Mouse (Mus musculus): ENCODE results near the gene Dst. TPM values are rescaled to one million over a fixed set of nuclear protein-coding genes. Genes with fewer than 3 reads are reported as not detected.

Dst gene
- total and polyA plus RNA-seq, 3 experiments: 0.08 to 0.60 TPM; not detected in 1

DNA sequence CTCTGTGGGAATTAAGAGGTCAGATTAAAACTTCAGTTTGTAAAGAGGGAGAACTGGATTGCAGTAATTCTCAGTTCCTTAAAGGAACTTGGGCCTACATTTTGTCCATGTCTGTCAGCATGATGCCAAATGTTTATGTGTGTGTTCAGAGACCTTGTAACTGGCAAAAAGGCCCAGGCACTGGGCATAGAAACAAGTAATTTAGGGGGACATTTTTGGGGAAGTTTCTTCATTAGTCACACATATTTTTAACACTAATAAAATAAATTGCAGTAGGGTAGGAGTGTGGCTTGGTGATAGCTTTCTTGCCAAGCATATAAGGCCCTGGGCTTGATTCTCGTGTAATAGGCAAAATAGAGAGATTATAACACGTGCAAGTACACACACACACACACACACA is 203.9 kb downstream of the Dst start:
- H3K9ac ChIP-seq (ENCODE audit: control insufficient read depth, low read depth, low read length, poor library complexity, severe bottlenecking): no peak overlapping the region
- H3K27ac ChIP-seq (ENCODE audit: control insufficient read depth, low read depth, low read length): no peak overlapping the region
- DNase-seq (ENCODE audit: low read depth, low spot score): no peak
- H3K4me1 ChIP-seq (ENCODE audit: control insufficient read depth in 1 of 2, insufficient read depth in 2 of 2, low read length in 2 of 2): no peaks in the 10 kb centered on the region
- no peaks in the 10 kb centered on the region for H3K36me3 ChIP-seq (ENCODE audit: control insufficient read depth in 1 of 2, insufficient read depth in 2 of 2, low read length in 2 of 2)
- TF ChIP-seq ZNF384 (IDR thresholded peaks at IDR 0.05; ENCODE audit: low read depth, low read length): no peak
- TF ChIP-seq ZKSCAN1 (IDR thresholded peaks at IDR 0.05; ENCODE audit: low read depth, low read length): no peak
- no peak for TF ChIP-seq POLR2AphosphoS2 (IDR thresholded peaks at IDR 0.05; ENCODE audit: low read length)
- TF ChIP-seq RCOR1 (IDR thresholded peaks at IDR 0.05; ENCODE audit: low read depth, low read length): no peak
- TF ChIP-seq ETS1 (IDR thresholded peaks at IDR 0.05; ENCODE audit: low read depth, low read length): no peak
- TF ChIP-seq USF2 (IDR thresholded peaks at IDR 0.05; ENCODE audit: borderline replicate concordance in 1 of 2, insufficient read depth in 1 of 2, low read depth in 1 of 2, low read length in 2 of 2): no peak
- no peak for TF ChIP-seq ZC3H11A (IDR thresholded peaks at IDR 0.05; ENCODE audit: low read depth, low read length)
- no peaks in the 10 kb centered on the region for H3K9me3 ChIP-seq (replicated peaks; ENCODE audit: insufficient read depth, low read length)
- H3K4me3 ChIP-seq (ENCODE audit: control insufficient read depth in 1 of 2, insufficient read depth in 1 of 2, low read depth in 2 of 2, low read length in 2 of 2): no peak overlapping the region
- no peaks in the 10 kb centered on the region for H3K27me3 ChIP-seq (ENCODE audit: control insufficient read depth in 1 of 2, insufficient read depth in 2 of 2, low read length in 2 of 2)
- no peaks in the 10 kb centered on the region for H3K79me2 ChIP-seq (ENCODE audit: control insufficient read depth, insufficient read depth, low read length, poor library complexity)

DNA sequence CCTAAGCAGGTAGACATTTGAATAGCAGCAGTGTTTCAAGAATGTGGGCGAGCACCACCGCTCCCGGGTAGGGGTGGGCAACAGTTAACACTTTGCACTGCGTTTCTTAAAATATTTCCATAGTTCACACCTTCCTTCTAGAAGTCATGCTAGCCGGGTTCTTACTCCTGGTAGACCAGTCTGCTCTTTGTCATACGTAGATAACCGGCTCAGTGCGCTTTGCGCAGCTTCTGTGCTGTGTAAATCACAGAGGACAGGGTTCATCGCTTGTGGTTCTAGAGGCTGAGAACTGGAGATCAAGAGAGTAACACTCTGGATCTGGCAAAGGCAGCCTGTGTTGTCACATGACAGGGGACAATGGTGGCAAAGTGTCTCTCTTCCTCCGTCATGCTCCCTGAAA is 208.4 kb downstream of the Dst start:
- Histone ChIP-seq H3K79me2 (ENCODE audit: control insufficient read depth, insufficient read depth, low read length, poor library complexity) (no peaks in the 10 kb centered on the region), H3K9me3 (replicated peaks; ENCODE audit: insufficient read depth, low read length) (no peaks in the 10 kb centered on the region), H3K27me3 (ENCODE audit: control insufficient read depth in 1 of 2, insufficient read depth in 2 of 2, low read length in 2 of 2) (no peaks in the 10 kb centered on the region), H3K4me1 (ENCODE audit: control insufficient read depth in 1 of 2, insufficient read depth in 2 of 2, low read length in 2 of 2) (no peaks in the 10 kb centered on the region), H3K36me3 (ENCODE audit: control insufficient read depth in 1 of 2, insufficient read depth in 2 of 2, low read length in 2 of 2) (no peaks in the 10 kb centered on the region), H3K4me3 (ENCODE audit: control insufficient read depth in 1 of 2, insufficient read depth in 1 of 2, low read depth in 2 of 2, low read length in 2 of 2) (no peak overlapping the region), H3K27ac (ENCODE audit: control insufficient read depth, low read depth, low read length) (no peak overlapping the region), H3K9ac (ENCODE audit: control insufficient read depth, low read depth, low read length, poor library complexity, severe bottlenecking) (no peak overlapping the region)
- TF ChIP-seq SIN3A (IDR thresholded peaks at IDR 0.05; ENCODE audit: low read length): no peak
- no peak for TF ChIP-seq HCFC1 (IDR thresholded peaks at IDR 0.05; ENCODE audit: low read depth, low read length)
- TF ChIP-seq RCOR1 (IDR thresholded peaks at IDR 0.05; ENCODE audit: low read depth, low read length): no peak
- TF ChIP-seq JUND (IDR thresholded peaks at IDR 0.05; ENCODE audit: low read depth, low read length): no peak
- TF ChIP-seq ZMIZ1 (IDR thresholded peaks at IDR 0.05; ENCODE audit: low read depth, low read length): no peak
- no peak for DNase-seq (ENCODE audit: low read depth, low spot score)

DNA sequence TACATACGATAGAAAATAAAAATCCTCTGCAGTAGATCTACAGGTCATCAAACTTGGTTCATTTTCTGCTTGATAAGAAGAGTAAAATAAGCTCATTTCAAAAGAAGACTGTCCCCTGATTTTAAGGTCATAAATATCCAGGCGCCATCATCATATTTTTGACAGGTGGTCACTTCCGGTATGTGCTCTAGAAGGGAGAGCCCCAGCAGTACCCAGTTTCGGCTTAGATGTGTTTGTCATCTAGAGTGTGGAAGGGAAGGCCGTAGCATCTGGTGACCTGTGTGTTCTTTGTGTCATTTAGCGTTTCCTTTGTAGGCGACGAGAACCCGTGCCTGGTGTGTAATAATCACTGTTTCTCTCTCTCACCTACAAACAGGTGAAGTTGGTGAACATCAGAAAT is 209.0 kb downstream of the Dst start:
- TF ChIP-seq USF2 (IDR thresholded peaks at IDR 0.05; ENCODE audit: borderline replicate concordance in 1 of 2, insufficient read depth in 1 of 2, low read depth in 1 of 2, low read length in 2 of 2): no peak
- no peaks in the 10 kb centered on the region for H3K4me1 ChIP-seq (ENCODE audit: control insufficient read depth in 1 of 2, insufficient read depth in 2 of 2, low read length in 2 of 2)
- no peaks in the 10 kb centered on the region for H3K36me3 ChIP-seq (ENCODE audit: control insufficient read depth in 1 of 2, insufficient read depth in 2 of 2, low read length in 2 of 2)
- no peaks in the 10 kb centered on the region for H3K9me3 ChIP-seq (replicated peaks; ENCODE audit: insufficient read depth, low read length)
- DNase-seq (ENCODE audit: low read depth, low spot score): no peak
- no peak overlapping the region for H3K9ac ChIP-seq (ENCODE audit: control insufficient read depth, low read depth, low read length, poor library complexity, severe bottlenecking)
- H3K79me2 ChIP-seq (ENCODE audit: control insufficient read depth, insufficient read depth, low read length, poor library complexity): no peaks in the 10 kb centered on the region
- H3K27me3 ChIP-seq (ENCODE audit: control insufficient read depth in 1 of 2, insufficient read depth in 2 of 2, low read length in 2 of 2): no peaks in the 10 kb centered on the region
- no peak overlapping the region for H3K27ac ChIP-seq (ENCODE audit: control insufficient read depth, low read depth, low read length)
- H3K4me3 ChIP-seq (ENCODE audit: control insufficient read depth in 1 of 2, insufficient read depth in 1 of 2, low read depth in 2 of 2, low read length in 2 of 2): no peak overlapping the region

Data from MEL (cell line).